Mouse (Mus musculus) layer of hippocampus, adult 9-11 months (tissue): Measurements from ENCODE around the gene Sema4b.
A peak's percentile ranks its signal among the peaks of the same experiment; 100 is the strongest.

ENCODE experiments used
- DNase-seq: peaks from one replicate; pipeline ENCODE4 v3.0.0; 2022

Sema4b gene

DNA sequence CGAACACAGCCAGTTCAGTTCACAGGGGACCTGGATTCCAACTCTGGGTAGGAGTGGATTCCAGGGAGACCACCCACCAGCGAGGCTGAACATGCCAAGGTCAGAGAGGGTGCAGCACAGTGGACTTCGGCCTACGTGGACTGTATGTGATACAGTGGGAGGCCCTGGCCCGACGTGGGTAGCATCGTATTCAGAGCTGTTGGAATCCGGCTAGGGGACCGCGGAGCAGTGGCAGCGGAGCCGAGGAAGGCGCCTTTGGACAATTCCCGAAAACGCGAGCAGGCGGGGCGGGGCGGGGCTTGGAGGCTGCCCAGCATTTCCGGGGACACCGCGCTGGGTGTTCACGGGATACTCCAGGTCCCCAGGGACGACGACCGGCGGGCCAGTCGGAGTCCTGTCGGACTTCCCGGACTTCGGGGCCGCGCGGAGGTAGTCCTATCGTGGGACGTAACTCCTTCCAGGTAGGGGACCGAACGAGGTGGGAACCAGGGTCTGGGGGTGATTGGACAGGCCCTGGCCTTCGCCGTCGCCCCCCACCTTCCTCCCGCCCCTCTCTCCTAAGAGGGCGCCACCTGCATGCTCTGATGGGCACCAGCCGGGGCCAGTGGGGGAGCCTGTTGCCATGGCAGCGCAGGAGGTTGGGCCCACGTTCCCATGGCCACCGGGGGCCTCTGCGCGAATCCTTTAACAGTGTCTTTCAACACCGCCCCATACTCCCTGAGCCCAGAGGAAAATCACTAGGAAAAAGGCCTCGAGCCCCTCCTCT is at the start of gene Sema4b:
Gene Sema4b, plus strand, starts transcription at position 311 of the 766 bp plus-strand sequence.
- DNase-seq, result peak; percentile 96

DNA sequence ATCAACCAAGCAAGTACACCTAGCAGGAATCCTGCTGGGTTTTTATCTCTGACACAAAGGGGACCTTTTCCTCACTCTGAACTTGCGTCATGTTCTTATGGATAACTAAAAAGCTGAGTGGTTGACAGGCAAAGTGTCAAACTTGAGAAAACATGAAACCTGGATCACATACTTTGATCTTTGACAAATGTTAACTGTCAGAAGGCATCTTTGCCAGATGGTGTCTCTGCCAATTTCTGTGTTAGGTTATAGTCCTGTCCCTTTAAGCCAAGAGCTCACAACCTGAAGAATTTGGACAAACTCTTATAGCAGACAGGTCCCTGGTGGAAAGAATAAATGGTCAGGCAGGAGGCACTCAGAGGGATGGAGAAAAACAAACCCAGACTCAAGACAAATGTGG is 48.3 kb upstream of the Sema4b start:
- no peak for DNase-seq

DNA sequence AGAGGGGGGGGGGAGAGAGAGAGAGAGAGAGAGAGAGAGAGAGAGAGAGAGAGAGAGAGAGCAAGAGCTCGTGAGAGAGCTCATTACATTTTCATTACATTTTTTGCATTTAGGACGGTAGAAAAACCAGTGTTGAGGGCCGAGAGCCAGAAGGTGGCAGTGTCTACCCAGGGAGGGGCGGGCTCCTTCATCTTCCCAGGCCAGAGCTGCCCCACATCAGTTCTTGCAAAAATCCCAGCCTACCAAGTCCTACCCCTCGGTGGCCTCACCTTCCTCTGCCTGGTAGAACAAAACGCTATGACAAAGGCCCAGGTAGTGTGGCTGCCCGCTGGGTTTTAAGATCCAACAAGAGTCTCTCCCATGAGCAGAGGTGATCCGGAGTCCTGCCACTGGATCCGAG is 45.8 kb upstream of the Sema4b start:
- DNase-seq, result peak; percentile 51

DNA sequence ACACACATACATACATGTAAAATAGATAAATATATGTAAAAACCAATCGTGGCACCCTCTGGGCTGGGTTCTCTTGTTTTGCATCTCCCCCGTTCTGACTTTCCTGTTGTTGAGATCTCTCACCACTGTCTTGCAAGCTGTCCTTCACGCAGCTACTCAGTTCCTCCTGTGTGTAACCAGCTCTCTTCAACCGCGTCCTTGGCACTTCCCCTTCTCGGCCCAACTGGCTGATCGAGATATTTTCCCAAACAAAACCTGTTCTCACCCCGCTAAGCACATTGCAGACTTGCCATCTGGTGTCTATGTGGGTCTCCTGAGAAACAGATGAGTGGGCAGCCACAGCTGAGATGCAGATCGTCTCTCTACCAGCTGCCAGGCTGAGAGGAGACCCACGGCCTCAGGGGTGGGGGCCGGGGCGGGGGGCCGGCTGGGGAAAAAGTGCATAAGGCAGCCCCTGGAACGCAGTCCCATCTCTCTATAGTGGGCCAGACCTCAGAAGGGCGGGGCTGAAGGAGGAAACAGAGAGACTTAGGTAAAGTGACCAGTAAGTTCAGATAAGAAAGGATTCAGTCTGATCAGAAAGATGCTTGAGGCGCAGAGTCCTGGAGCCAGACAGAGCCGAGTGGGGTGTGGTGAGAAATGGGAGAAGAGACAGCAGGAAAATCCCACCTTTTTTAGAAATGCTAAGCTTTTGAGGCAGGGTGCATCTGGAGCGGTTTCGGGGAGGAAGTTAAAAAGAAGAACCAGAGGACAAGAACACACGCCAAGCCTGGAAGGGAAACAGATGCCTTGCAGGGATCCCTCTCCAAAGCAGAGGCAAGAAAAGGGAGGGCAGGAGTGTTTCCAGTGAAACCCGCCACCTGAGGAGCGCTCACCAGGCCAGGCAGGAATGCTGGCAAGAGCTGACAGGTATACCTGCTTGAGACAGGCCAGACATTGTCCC is 43.0 kb upstream of the Sema4b start:
- DNase-seq, result peak; percentile 91

DNA sequence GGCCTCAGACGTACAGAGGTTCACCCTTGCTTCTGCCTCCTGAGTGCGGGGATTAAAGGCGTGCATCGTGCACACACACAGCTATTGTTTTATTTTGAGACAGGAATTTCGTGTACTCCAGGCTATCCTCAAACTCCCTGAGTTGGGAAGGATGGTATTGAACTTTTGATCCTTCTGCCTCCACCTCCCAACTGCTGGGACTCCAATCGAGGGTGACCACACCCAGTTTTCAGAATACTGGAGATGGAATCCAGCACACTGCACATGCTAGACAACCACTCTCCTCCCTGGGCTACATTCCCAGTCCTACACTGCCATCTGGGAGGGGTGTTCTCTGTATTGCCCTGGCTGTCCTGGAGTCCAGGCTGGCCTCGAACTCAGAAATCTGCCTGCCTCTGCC is 41.9 kb upstream of the Sema4b start:
- no peak for DNase-seq

DNA sequence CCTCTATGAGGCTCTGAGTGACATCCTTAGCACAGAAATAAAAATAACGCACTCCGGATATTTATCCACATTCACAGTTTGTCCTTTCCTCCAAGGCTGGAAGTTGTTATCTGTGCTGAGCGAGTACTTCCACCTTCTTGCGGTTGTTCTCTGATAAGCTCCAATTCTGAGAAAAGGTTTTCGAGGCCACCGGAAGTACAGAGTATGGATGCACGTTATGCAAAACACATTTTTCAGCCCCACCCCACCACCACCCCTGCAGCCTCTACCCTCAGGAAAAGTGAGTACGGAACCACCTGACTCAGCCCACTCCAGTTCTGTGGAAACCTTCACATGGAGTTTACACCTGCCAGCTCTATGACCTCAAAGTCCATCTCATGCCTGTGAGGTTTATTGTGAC is 40.6 kb upstream of the Sema4b start:
- DNase-seq, result no peak

DNA sequence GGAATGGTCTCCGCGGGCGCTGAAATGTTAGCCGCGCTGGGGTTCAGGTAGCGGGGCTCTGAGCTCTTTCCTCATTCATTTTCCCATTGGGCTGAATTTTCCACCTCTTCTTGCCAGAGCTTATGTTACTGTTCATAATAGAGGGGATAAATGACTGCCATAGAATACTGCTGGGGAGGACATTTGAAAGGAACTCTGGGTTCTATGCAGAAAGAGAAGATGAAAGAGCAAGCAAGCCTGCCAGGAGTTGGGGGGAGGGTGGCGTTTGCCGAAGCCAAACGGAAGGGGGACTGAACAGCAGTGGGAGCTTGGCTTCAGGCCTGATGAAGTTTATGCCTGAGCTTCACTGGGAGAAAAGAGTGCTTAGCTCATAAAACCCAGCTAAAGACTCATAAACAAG is 37.3 kb upstream of the Sema4b start:
- DNase-seq, result peak; percentile 74

DNA sequence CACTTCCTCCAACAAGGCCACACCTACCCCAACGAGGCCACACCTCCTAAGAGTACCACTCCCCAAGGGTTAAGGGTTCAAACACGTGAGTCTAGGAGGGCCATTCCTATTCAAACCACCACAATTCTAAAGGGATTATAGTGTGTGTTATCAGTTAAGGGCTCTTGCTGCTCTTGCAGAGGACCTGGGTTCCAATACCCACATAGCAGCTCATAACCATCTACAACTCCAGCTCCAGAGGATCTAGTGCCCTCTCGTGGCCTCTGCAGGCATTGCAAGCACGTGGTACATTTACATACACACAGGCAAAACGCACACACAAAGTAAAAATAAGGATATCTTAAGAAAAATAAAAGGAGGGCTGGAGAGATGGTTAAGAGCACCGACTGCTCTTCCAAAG is 34.5 kb upstream of the Sema4b start:
- DNase-seq, result no peak

DNA sequence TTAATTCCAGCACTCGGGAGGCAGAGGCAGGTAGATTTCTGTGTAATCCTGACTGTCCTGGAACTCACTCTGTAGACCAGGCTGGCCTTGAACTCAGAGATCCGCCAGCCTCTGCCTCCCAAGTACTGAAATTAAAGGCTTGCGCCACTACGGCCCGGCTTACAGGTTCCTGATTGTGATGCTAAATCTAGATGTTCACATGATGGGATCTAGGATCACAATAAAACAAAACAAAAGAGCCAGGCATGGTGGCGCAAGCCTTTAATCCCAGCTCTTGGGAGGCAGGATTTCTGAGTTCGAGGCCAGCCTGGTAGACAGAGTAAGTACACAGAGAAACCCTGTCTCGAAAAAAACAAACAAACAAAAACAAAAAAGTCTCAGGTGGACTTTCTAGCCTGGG is 33.9 kb upstream of the Sema4b start:
- no peak for DNase-seq

DNA sequence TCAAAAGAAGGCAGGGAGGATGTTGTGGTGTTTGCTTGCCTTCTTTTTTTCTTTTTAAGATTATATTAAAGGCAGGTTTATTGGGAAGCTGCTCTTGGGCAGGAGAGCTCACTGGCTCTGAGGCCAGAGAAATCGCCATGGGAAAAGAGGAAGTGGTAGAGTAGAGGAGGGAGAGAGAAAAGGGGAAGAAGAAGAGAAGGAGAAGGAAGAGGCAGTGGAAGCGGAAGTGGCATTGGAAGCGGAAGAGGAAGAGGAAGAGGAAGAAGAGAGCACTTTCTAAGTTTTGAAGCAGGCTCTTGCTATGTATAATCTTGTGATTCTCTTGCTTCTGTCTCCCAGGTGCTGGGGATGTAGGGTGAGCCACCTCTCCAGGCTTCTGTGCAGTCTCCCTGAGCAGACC is 32.0 kb upstream of the Sema4b start:
- no peak for DNase-seq

DNA sequence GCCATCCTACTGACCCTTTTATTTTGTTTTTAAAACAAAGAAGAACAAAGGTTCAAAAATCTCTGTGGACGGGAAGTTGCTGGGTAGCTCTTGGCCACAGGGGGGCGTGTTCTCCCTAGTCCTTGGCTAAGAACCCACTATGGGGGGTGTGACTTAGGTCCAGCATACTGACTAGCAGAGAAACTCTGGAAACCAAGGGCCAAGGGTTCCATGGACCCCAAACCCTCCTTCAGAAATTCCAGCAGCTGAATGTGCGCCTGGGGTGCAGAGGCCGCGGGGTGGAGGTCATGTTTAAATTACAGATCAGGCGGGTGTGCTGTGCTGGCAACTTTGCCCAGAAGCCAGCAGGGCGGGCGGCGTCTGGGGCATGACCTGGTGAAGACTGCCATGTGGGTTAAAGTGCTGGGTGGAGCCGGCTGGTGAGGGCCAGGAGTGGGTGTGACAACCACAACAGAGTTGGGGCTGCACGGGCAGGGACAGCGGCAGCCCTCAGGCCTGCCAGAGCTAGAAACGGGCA is 29.9 kb upstream of the Sema4b start:
- DNase-seq, result peak; percentile 11

DNA sequence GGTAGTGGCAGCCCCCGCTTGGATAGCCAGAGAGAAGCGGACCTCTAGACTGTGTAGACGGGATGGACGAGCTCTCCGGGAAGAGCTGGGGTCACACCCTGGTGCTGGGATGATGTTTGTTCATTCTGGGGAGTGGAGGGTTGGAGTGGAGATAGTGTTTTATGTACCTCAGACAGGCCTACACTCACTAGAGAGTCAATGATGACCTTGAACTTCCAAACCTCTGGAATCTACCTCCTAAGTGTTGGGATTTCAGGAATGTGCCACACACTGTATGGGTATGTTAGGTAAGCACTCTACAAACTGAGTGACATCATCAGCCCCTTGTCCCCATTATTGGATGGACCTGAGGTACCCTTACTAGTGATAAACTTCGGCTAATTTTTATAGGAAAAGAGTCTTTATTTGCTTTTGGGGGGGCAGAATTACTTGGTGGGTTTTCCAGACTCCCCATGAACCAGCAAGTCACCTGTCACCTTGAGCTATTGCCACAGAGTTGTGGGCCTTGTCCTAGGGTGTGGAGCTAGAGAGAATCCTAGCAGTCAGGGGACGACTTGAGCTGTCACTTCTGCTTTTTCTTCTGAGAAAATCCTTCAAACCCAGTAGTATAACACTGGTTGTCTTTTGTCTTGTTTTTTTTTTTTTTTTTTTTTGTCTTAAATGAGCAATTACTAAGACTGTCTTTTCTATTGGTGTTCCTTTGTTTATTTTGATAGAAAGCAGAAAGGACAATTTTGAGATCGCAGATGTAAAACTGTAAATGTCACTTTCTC is 28.0 kb upstream of the Sema4b start:
- DNase-seq, result no peak

DNA sequence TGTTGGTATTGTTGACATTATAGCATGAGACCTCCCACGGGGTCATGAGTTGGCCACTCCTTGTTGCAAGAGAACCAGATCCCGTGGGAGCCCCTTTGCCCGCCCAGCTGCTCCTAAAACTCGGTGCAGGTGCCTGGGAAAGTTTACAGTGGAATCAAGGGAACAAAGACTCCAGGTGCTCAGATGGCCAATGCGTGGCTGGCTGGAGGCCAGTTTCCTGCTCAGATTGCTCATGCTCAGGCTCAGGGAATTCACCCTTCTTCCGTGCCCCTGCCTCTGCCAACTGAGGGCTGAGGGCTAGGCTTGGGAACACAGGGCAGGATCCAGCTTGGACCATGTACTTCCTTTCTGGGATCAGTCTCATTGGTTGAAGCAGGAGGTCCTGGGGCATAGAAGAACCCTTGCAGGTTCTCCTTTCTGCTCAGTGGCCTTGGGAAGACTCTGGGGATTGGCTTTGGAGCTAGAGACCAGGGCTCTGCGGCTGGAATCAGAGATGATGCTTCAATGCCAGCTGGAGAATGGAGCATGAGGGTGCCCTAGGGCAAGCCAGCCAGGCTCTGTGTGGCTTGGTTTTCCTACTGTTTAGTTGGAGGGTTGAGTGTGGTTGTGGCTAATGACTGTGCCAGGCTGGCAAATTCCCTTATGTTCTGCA is 26.2 kb upstream of the Sema4b start:
- DNase-seq, result no peak

DNA sequence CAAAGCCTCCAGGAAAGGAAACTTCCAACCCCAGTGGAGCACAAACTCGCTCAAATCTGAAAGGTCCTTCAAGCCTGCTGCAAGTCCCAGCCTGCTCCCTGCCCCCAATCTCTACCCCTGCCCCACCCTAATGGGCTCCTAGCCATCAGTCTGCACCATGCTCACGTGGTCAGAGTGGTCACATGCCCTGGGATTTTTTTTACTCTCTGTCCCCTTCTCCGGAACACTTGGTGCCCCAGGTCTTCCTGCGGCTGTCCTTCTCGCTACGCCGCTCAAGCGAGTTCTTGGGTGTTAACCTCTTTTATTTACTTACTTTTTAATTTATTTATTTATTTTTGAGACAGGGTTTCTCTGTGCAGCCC is 25.7 kb upstream of the Sema4b start:
- DNase-seq, result peak; percentile 34

DNA sequence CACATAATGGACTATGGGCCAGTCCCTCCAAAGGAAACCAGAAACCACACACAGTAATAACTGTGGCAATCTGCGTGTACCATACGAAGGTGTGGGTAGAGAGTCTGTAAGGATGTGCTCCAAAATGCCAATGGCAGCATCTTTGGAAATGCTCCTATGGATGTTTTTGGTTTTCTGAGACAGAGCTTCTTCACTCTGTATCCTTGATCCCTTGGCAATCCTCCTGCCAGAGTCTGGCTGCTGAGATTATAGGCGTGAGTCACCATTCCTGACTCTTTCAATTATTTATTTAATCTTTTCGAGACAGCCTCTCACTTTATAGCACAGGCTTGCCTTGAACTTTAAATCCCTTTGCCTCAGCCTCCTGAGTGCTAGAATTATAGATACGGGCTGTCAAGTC is 21.2 kb upstream of the Sema4b start:
- no peak for DNase-seq

DNA sequence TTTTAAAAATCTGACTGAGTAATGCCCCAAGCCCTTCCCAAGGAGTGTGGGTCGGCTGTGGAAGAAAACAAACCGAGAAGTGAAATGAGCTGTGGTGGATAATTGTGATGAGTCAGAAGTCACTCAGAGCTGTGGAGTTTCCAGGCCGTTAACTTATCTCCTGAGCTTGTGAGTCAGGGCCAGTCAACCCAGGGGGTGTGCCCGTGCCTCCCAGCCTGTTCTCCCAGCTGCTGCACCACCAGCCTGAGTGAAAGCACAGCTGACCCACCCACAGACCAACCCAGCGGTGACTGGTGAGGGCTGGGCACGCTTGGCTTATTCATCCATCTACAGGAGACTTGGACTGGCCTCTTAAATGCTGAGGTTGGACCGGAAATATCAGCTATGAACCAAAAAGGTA is 19.9 kb upstream of the Sema4b start:
- DNase-seq, result no peak

DNA sequence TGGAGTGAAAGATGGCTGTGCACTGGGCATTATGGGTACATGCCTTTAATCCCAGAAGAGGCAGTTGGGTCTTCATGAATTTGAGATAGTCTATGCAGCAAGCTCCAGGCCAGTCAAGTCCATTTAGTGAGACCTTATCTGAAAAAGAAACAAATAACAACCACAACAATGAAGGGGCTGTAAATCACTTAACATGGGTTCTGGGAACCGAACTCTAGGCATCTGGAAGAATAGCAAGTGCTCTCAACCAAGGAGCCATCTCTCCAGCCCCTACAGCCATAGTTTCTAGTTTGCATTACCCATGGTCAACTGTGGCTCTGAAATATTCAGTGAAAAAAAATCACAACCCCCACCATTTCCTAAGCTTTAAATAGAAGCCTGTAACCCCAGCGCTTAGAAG is 16.8 kb upstream of the Sema4b start:
- no peak for DNase-seq

DNA sequence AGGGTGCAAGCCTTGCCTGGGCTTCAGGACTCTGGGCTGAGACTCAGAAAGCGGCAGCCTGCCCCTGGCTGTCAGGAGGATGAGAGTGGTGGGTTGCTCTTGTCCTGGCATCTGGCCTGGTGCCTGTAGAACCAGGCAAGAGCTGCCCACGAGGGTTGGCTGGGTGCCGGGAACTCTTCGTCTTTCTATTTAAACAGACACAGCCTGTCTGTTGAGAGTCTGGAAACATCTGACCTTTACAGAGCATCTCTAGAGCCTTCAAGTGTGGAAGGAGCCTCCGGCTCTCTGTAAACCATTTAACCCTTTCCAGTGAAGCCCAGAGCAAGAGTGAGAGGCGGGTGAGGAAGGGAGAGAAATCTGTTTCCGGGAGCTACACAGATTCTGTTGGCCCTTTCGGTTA is 15.3 kb upstream of the Sema4b start:
- peak; percentile 68 for DNase-seq

DNA sequence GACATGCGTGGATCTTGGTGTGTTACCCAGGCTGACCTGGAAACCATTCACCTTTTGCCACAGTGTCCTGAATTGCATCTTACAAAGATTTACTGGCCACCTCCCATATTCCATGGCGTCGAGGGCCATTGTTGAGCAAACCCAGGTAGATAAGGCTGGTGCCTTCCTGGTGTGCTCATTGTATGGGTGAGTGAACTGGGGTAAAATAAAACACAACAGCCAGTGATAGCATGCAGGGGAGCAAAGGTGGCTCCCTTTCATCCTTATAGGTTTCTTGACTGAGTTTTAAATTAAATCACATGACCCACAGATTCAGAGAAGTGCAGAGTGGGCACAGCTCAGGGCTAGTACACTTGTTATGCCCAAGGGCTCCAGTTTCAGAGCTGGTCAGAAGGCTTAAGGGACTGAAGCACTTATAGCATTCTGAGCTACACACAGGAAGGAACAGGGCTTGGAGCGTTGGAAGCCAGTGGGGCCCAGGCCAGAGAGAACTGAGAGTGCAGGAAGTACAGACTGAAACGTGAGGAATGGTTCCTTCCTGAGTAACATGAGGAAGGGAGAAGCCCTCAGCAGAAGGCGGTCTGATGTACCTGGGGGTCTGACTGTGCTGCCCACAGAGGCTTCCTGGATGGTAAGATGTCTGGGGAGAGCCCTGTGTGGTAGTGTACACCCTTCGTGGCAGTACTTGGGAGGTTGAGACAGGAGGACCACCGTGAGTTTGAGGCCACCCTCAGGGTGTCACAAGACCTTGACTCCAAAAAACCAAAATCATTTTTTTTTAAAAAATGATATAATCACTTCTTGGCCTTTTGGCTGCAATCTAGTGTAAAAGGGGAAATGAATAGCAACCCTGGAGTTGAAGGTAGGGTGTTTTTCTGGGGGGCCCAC is 14.3 kb upstream of the Sema4b start:
- no peak for DNase-seq

DNA sequence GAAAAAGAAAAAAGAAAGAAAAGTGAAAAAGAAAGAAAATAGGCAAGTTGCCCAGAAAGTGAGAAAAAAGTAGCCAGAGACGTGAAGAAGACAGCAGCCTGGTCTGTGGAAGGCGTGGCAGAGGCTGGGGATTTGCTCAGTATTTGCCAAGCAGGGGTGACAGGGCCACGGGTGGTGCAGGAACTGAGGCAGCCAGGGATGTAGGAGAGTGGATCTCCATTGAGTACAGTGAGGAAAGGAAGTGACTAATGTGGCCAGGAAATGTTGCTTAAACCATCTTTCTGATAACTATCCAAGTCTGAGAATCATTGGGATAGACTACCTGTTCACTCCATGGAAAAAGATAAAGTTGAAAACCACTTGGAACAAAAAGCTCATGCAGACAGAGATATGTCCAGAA is 10.5 kb upstream of the Sema4b start:
- no peak for DNase-seq

DNA sequence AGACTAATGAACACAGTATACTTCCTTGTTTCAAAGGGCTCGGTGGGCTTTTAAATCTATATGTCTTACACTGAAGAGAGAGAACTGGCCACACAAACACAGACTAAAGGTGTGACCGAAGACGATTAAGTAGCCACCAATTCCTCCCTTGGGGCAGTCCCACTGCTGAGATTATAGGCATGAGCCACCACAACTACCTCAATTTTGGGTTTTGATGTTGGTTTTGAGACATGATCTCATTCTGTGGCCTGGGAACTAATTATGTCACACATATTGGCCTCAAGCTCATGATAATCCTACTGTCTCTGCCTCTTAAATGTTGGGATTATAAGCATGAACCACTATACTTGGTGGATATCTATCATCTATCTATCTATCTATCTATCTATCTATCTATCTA is 9.2 kb upstream of the Sema4b start:
- no peak for DNase-seq
